Mouse (Mus musculus) stomach, embryonic 16.5 days (tissue): ENCODE data around the gene Hexim1. TPM values are rescaled to one million over a fixed set of nuclear protein-coding genes. Genes with fewer than 3 reads are reported as not detected.

Experiments
- ATAC-seq: fragments of 200-750 bp; cut with Nextera tagmentation; 2 replicates; pipeline ENCODE4 v1.8.0; 2017; ENCODE audit warnings: moderate number of reproducible peaks, moderate TSS enrichment; ENCODE audit not compliant: insufficient read depth, low FRiP score
- H3K27ac ChIP-seq: fragments of 300-500 bp; sonication (generic); 2 replicates; pipeline ENCODE4 v1.5.1; 2014; ENCODE audit warnings: low read length
- H3K27me3 ChIP-seq: fragments of 300-500 bp; sonication (generic); 2 replicates; pipeline ENCODE4 v1.6.1; 2014; ENCODE audit warnings: low read length, control low read depth, mixed read lengths; ENCODE audit not compliant: control insufficient read depth, insufficient read depth
- H3K36me3 ChIP-seq: fragments of 300-500 bp; sonication (generic); 2 replicates; pipeline ENCODE4 v1.6.1; 2014; ENCODE audit warnings: low read length; ENCODE audit not compliant: control insufficient read depth, insufficient read depth
- H3K4me1 ChIP-seq: fragments of 300-500 bp; sonication (generic); 2 replicates; pipeline ENCODE4 v1.6.1; 2014; ENCODE audit warnings: low read length, control low read depth, mixed read lengths; ENCODE audit not compliant: control insufficient read depth, insufficient read depth
- H3K4me2 ChIP-seq: fragments of 300-500 bp; sonication (generic); 2 replicates; pipeline ENCODE4 v1.6.1; 2014; ENCODE audit warnings: low read depth, low read length, mixed read lengths
- H3K4me3 ChIP-seq: fragments of 300-500 bp; sonication (generic); replicated peaks from 2 replicates; pipeline ENCODE4 v1.5.1; 2014; ENCODE audit warnings: mild to moderate bottlenecking, low read length
- H3K9ac ChIP-seq: fragments of 300-500 bp; sonication (generic); 2 replicates; pipeline ENCODE4 v1.6.1; 2014; ENCODE audit warnings: low read length
- H3K9me3 ChIP-seq: fragments of 300-500 bp; sonication (generic); replicated peaks from 2 replicates; pipeline ENCODE4 v1.6.1; 2016; ENCODE audit warnings: low read length, control low read depth; ENCODE audit not compliant: control insufficient read depth
- WGBS: fragments of 180-500 bp; shearing (Covaris S2); extraction: QIAGEN DNeasy Blood & Tissue Kit; methylation state at CpG from one replicate; pipeline ENCODE4 v1.1.7; 2014; 5-methylcytosine and 5-hydroxymethylcytosine counted together
- polyA plus RNA-seq: library from polyadenylated mRNA; unstranded; fragments of >200 nt; fragmentation: Nextera tagmentation; extraction: Ambion mirVana; gene quantifications from 2 replicates; pipeline ENCODE4 v1.2.1, GENCODE M21; 2015

Hexim1 gene
- polyA plus RNA-seq, 1 experiment from 2014 or later, result 5.7 TPM

DNA sequence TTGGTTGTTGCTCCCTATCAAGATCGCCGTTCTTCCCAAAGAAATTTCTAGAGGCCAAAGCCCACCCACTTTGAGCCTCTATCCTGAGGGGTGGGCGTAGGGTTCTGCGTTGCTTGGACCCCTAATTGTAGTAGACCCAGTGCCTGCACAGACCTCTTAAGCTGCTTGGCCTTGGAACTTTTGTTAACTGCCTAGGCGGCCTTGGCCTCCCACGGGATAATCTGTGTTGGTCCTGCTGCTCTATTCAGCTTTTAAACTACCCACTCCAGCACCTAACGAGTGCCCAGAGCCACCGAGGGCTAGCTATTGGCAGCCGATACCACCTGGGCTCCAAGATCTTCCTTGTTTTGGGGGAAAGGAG lies 3.5 kb upstream of the Hexim1 start:
- H3K27me3 ChIP-seq, result no peaks in the 10 kb centered on the region
- peaks cover 33% of the 10 kb centered on the region for H3K4me1 ChIP-seq
- 31% methylated on average over 9 of the region's 9 CpGs for WGBS
- peak overlapping the region; percentile 39 for H3K4me3 ChIP-seq
- H3K36me3 ChIP-seq, result no peaks in the 10 kb centered on the region
- H3K9me3 ChIP-seq, result no peaks in the 10 kb centered on the region
- no peak for ATAC-seq
- peak overlapping the region; percentile 73 for H3K9ac ChIP-seq
- H3K27ac ChIP-seq, result peak overlapping the region; percentile 93
- peak overlapping the region; percentile 70 for H3K4me2 ChIP-seq

GRCm38 (mm10) chr11:103113005-103113404 lies 3.0 kb upstream of the Hexim1 start:
- Histone ChIP-seq H3K9ac (peak overlapping the region; percentile 73), H3K36me3 (no peaks in the 10 kb centered on the region), H3K9me3 (no peaks in the 10 kb centered on the region), H3K27ac (peak overlapping the region; percentile 93), H3K4me3 (no peak overlapping the region), H3K27me3 (no peaks in the 10 kb centered on the region), H3K4me2 (peak overlapping the region; percentile 70), H3K4me1 (peaks cover 33% of the 10 kb centered on the region)
- WGBS, result 45% methylated on average over 12 of the region's 12 CpGs
- no peak for ATAC-seq

DNA sequence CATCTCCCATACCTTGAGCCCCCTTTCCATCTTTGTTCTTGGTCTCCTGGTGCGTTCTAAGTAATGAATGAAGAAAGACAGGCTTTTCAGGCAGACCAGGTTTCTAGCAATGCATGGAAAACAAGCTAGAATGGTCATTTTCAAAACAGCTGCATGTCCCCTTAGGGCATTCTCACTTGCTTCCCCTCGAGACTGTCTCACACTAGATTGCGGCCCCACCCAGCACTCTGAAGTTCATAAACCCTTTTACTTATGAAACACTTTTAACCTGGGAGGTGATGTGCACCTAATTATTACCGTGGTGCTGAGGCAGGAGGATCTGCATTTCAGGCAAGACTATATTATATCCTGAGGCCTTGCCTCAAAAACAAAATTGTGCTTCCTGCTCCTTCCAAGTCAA lies 2.3 kb upstream of the Hexim1 start:
- ATAC-seq, result no peak
- H3K27ac ChIP-seq, result peak overlapping the region; percentile 93; the same call in 1 of the 2 replicates
- H3K4me2 ChIP-seq, result no peak overlapping the region
- H3K9me3 ChIP-seq, result no peaks in the 10 kb centered on the region
- H3K27me3 ChIP-seq, result no peaks in the 10 kb centered on the region
- no peak overlapping the region for H3K4me3 ChIP-seq
- 75% methylated on average over 4 of the region's 4 CpGs for WGBS
- no peaks in the 10 kb centered on the region for H3K36me3 ChIP-seq
- no peak overlapping the region for H3K9ac ChIP-seq
- peaks cover 37% of the 10 kb centered on the region for H3K4me1 ChIP-seq

DNA sequence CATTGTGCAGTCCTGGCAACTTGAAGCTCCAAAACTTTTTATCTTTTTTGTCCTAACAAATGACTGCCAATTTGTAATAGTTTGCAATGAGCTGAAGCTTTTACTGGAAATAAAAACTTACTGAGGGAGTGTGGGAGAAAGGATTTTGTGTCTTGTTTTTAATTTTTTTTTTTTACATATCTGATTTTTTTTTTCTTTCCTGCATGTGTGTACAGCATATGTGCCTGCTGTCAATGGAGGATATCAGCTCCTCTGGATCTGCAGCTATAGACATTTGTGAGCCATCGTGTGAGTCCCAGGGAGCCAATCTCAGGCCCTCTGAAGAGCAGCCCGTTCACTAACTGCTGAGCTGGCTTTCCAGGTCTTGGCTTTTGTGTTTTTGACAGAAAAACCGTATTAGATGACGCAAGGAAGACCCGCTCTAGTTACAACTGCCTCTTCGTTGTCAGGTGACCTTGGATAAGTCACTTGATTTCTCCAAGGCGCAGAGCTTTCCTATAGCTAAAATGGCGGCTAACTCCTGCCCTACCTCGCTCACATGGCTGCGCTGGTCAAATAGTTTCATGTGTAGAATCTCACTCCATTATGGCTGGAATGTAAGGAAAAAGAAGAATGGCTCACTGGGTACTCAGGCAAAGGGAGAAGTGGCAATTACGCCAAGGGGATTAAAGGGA lies 1.6 kb upstream of the Hexim1 start:
- 86% methylated on average over 11 of the region's 11 CpGs for WGBS
- peaks cover 40% of the 10 kb centered on the region for H3K4me1 ChIP-seq
- no peak for ATAC-seq

DNA sequence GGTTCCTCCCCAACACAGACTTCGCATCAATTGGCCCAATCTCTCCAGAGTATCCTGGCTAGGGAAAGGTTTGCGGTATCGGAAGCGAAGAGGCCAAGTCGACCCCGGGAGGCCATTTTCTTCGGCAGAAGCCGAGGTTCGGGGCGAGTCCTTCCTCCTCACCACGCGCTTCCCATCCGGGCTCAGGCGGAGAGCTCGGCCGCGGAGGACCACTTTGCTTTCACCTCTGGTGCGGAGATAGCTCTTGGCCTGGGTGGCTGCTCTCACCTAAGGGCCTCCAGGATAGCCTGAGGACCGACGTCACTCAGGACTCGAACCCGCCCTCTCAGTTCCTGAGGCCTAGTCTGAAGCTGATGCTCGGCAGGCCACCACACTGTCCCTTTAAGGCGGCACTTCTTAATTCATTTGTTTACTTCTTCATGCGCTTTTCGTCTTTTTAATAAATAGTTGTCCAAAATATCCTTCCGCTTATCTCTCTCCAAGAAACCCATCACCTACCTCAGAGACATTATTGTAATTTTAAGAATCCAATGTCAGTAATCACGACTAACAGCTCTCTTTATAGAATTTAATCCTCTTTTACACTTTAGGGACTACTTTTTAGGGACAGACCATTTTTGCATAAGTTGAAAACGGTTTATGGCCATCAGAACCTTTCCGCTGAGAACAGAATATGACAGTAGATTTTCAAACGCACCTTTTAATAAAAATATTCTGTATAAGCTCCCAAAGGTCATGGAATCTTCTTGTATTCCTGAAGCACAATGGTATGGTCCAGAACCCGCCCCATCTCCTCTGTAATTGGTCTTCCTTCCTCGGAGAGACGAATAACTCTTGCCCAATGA lies 646 bp upstream of the Hexim1 start:
- Histone ChIP-seq H3K9ac (peak overlapping the region; percentile 89), H3K27me3 (no peaks in the 10 kb centered on the region), H3K9me3 (no peaks in the 10 kb centered on the region), H3K4me3 (peak overlapping the region; percentile 60), H3K4me1 (peaks cover 40% of the 10 kb centered on the region), H3K27ac (peak overlapping the region; percentile 88), H3K4me2 (peak overlapping the region; percentile 81), H3K36me3 (no peaks in the 10 kb centered on the region)
- under 1% methylated on average over 34 of the region's 34 CpGs for WGBS
- peak; percentile 72 for ATAC-seq

More for the DNA sequence above, 1.6 kb upstream of the Hexim1 start:
- peak overlapping the region; percentile 88 for H3K27ac ChIP-seq
- H3K9me3 ChIP-seq, result no peaks in the 10 kb centered on the region
- H3K27me3 ChIP-seq, result no peaks in the 10 kb centered on the region
- H3K36me3 ChIP-seq, result no peaks in the 10 kb centered on the region
- H3K4me3 ChIP-seq, result peak overlapping the region; percentile 60
- peak overlapping the region; percentile 89 for H3K9ac ChIP-seq
- peak overlapping the region; percentile 81 for H3K4me2 ChIP-seq

DNA sequence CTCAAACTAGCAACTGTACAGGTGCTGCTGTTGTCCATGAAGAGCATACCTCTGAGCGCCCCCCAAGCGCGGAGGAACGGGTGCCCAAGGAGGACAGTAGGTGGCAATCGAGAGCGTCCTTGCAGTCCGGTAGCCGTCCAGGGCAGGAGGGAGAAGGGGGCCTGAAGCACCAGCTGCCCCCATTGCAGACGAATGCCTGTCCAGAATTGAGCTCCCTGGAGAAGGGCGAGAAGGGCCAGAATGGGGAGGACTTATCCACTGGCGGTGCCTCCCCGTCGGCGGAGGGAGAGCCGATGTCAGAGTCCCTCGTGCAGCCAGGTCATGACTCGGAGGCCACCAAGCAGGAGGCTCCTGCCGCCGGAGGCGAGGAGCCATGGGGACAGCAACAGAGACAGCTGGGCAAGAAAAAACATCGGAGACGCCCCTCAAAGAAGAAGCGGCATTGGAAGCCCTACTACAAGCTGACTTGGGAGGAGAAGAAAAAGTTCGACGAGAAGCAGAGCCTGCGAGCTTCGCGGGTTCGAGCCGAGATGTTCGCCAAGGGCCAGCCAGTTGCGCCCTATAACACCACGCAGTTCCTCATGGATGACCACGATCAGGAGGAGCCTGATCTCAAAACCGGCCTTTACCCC lies 1.0 kb downstream of the Hexim1 start:
- peaks cover 29% of the 10 kb centered on the region for H3K4me1 ChIP-seq
- H3K27ac ChIP-seq, result peak overlapping the region; percentile 80
- H3K4me2 ChIP-seq, result peak overlapping the region; percentile 69
- under 1% methylated on average over 35 of the region's 35 CpGs for WGBS
- no peaks in the 10 kb centered on the region for H3K36me3 ChIP-seq
- no peaks in the 10 kb centered on the region for H3K9me3 ChIP-seq
- peak overlapping the region; percentile 89 for H3K9ac ChIP-seq
- peak overlapping the region; percentile 69 for H3K4me3 ChIP-seq
- peak; percentile 12; the same call in 1 of the 2 replicates for ATAC-seq
- H3K27me3 ChIP-seq, result no peaks in the 10 kb centered on the region

DNA sequence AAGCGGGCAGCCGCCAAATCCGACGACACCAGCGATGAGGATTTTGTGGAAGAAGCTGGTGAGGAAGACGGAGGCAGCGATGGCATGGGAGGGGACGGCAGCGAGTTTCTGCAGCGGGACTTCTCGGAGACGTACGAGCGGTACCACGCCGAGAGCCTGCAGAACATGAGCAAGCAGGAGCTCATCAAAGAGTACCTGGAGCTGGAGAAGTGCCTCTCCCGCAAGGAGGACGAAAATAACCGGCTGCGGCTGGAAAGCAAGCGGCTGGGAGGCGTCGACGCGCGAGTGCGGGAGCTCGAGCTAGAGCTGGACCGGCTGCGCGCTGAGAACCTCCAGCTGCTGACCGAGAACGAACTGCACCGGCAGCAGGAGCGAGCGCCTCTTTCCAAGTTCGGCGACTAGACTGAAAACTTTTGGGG lies 1.6 kb downstream of the Hexim1 start:
- Histone ChIP-seq H3K4me1 (peaks cover 24% of the 10 kb centered on the region), H3K4me3 (peak overlapping the region; percentile 69), H3K9ac (peak overlapping the region; percentile 89), H3K27ac (peak overlapping the region; percentile 80), H3K9me3 (no peaks in the 10 kb centered on the region), H3K36me3 (no peaks in the 10 kb centered on the region), H3K27me3 (no peaks in the 10 kb centered on the region), H3K4me2 (peak overlapping the region; percentile 69)
- under 1% methylated on average over 38 of the region's 38 CpGs for WGBS
- ATAC-seq, result no peak

DNA sequence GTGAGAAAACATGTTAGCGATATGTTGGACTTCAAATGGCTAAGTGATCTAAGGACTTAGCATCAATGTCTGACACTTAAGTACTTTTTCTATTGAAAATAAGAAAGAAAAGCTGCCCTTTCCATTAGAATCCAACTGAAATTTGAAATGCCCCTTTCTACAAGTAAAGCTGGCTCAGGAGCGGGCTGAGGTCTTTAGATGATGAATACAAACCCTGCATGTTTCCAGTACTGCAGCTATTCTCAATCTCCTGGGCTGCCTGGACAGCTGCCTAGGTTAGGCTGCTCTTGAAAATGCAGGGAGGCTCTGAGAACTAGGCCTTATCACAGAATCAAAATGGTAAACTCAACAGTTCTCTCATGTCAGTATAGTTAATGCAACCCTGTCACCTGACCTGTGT lies 2.8 kb downstream of the Hexim1 start:
- Histone ChIP-seq H3K27me3 (no peaks in the 10 kb centered on the region), H3K36me3 (no peaks in the 10 kb centered on the region), H3K4me1 (peaks cover 14% of the 10 kb centered on the region), H3K27ac (no peak overlapping the region), H3K4me3 (peak overlapping the region; percentile 69; the same call in 1 of the 2 replicates), H3K9ac (no peak overlapping the region), H3K9me3 (no peaks in the 10 kb centered on the region), H3K4me2 (peak overlapping the region; percentile 69)
- no peak for ATAC-seq
- 73% methylated on average over 2 of the region's 2 CpGs for WGBS

- H3K27me3 ChIP-seq, result no peaks in the 10 kb centered on the region
- WGBS, result 48% methylated on average over 5 of the region's 5 CpGs
- H3K4me3 ChIP-seq, result no peak overlapping the region
- H3K4me2 ChIP-seq, result no peak overlapping the region
- H3K9ac ChIP-seq, result no peak overlapping the region
- H3K4me1 ChIP-seq, result peaks cover 10% of the 10 kb centered on the region
- H3K9me3 ChIP-seq, result no peaks in the 10 kb centered on the region
- H3K36me3 ChIP-seq, result no peaks in the 10 kb centered on the region
- ATAC-seq, result no peak
- no peak overlapping the region for H3K27ac ChIP-seq
These were observed 3.6 kb downstream of the Hexim1 start for GRCm38 (mm10) chr11:103119609-103120008.
